Mouse (Mus musculus) forebrain, embryonic 15.5 days (tissue): ENCODE results near the gene Hoxb1. TPM values are rescaled to one million over a fixed set of nuclear protein-coding genes. Genes with fewer than 3 reads are reported as not detected.

ENCODE experiments used
- ATAC-seq: fragments of 200-750 bp; cut with Nextera tagmentation; replicated peaks from 2 replicates; pipeline ENCODE4 v1.8.0; 2017; ENCODE audit warnings: mild to moderate bottlenecking, moderate TSS enrichment, moderate library complexity
- H3K27ac ChIP-seq: fragments of 300-500 bp; sonication (generic); replicated peaks from 2 replicates; pipeline ENCODE4 v1.5.1; 2015; ENCODE audit warnings: mild to moderate bottlenecking, inconsistent platforms
- H3K27me3 ChIP-seq: fragments of 300-500 bp; sonication (generic); 2 replicates; pipeline ENCODE4 v1.6.1; 2015; ENCODE audit warnings: inconsistent platforms
- H3K36me3 ChIP-seq: fragments of 300-500 bp; sonication (generic); 2 replicates; pipeline ENCODE4 v1.6.1; 2015; ENCODE audit warnings: mild to moderate bottlenecking, inconsistent platforms
- H3K4me1 ChIP-seq: fragments of 300-500 bp; sonication (generic); 2 replicates; pipeline ENCODE4 v1.6.1; 2015; ENCODE audit warnings: inconsistent platforms
- H3K4me2 ChIP-seq: fragments of 300-500 bp; sonication (generic); replicated peaks from 2 replicates; pipeline ENCODE4 v1.6.1; 2015; ENCODE audit warnings: mild to moderate bottlenecking, inconsistent platforms
- H3K4me3 ChIP-seq: fragments of 300-500 bp; sonication (generic); 2 replicates; pipeline ENCODE4 v1.5.1; 2015; ENCODE audit warnings: mild to moderate bottlenecking, inconsistent platforms
- H3K9ac ChIP-seq: fragments of 300-500 bp; sonication (generic); replicated peaks from 2 replicates; pipeline ENCODE4 v1.6.1; 2015; ENCODE audit warnings: mild to moderate bottlenecking, inconsistent platforms
- H3K9me3 ChIP-seq: fragments of 300-500 bp; sonication (generic); 2 replicates; pipeline ENCODE4 v1.6.1; 2016; ENCODE audit warnings: inconsistent platforms
- WGBS: fragments of 180-500 bp; shearing (Covaris S2); methylation state at CpG from one replicate; pipeline ENCODE4 v1.1.7; 2015; ENCODE audit warnings: mixed read lengths; 5-methylcytosine and 5-hydroxymethylcytosine counted together
- polyA plus RNA-seq: library from polyadenylated mRNA; unstranded; fragments of >200 nt; fragmentation: Nextera tagmentation; extraction: Ambion mirVana; gene quantifications from 2 replicates; pipeline ENCODE4 v1.2.1, GENCODE M21; 2015

Gene Hoxb1
- polyA plus RNA-seq, 1 experiment from 2014 or later = not detected

GRCm38 (mm10) chr11:96353939-96354338 lies 11.6 kb upstream of the Hoxb1 start:
- H3K9me3 ChIP-seq = no peaks in the 10 kb centered on the region
- peaks cover 92% of the 10 kb centered on the region for H3K27me3 ChIP-seq
- no peak overlapping the region for H3K9ac ChIP-seq
- H3K36me3 ChIP-seq = no peaks in the 10 kb centered on the region
- no peak overlapping the region for H3K4me2 ChIP-seq
- H3K4me3 ChIP-seq = no peak overlapping the region
- peaks cover 9% of the 10 kb centered on the region; the same call in 1 of the 2 replicates for H3K4me1 ChIP-seq
- no peak overlapping the region for H3K27ac ChIP-seq
- no peak for ATAC-seq
- 4% methylated on average over 8 of the region's 8 CpGs for WGBS

- under 1% methylated on average over 25 of the region's 25 CpGs for whole genome bisulfite sequencing
- no peaks in the 10 kb centered on the region for H3K36me3 ChIP-seq
- peaks cover 92% of the 10 kb centered on the region for H3K27me3 ChIP-seq
- H3K4me2 ChIP-seq = no peak overlapping the region
- H3K9me3 ChIP-seq = no peaks in the 10 kb centered on the region
- H3K4me3 ChIP-seq = no peak overlapping the region
- H3K4me1 ChIP-seq = peaks cover 9% of the 10 kb centered on the region; the same call in 1 of the 2 replicates
- no peak overlapping the region for H3K9ac ChIP-seq
- ATAC-seq = no peak
- no peak overlapping the region for H3K27ac ChIP-seq
Measured at GRCm38 (mm10) chr11:96354376-96354775, 11.2 kb upstream of the Hoxb1 start.

- no peaks in the 10 kb centered on the region for H3K36me3 ChIP-seq
- H3K4me3 ChIP-seq = no peak overlapping the region
- ATAC-seq = no peak
- no peak overlapping the region for H3K27ac ChIP-seq
- H3K9me3 ChIP-seq = no peaks in the 10 kb centered on the region
- H3K4me2 ChIP-seq = no peak overlapping the region
- peaks cover 92% of the 10 kb centered on the region for H3K27me3 ChIP-seq
- 2% methylated on average over 9 of the region's 9 CpGs for WGBS
- peaks cover 9% of the 10 kb centered on the region; the same call in 1 of the 2 replicates for H3K4me1 ChIP-seq
- H3K9ac ChIP-seq = no peak overlapping the region
Measured at GRCm38 (mm10) chr11:96354801-96355311, 10.7 kb upstream of the Hoxb1 start.

GRCm38 (mm10) chr11:96363807-96364206 lies 1.7 kb upstream of the Hoxb1 start:
- 0% methylated on average over 5 of the region's 5 CpGs for WGBS

GRCm38 (mm10) chr11:96366092-96367041 lies 815 bp downstream of the Hoxb1 start:
- peaks cover 96% of the 10 kb centered on the region for H3K27me3 ChIP-seq
- 2% methylated on average over 47 of the region's 47 CpGs for WGBS
- ATAC-seq = no peak
- no peaks in the 10 kb centered on the region for H3K9me3 ChIP-seq
- no peaks in the 10 kb centered on the region for H3K36me3 ChIP-seq
- H3K9ac ChIP-seq = no peak overlapping the region
- H3K27ac ChIP-seq = no peak overlapping the region
- no peak overlapping the region for H3K4me3 ChIP-seq
- H3K4me1 ChIP-seq = no peaks in the 10 kb centered on the region
- no peak overlapping the region for H3K4me2 ChIP-seq

More at GRCm38 (mm10) chr11:96363807-96364206, 1.7 kb upstream of the Hoxb1 start:
- Histone ChIP-seq H3K9me3 (no peaks in the 10 kb centered on the region), H3K4me3 (no peak overlapping the region), H3K36me3 (no peaks in the 10 kb centered on the region), H3K27me3 (peaks cover 93% of the 10 kb centered on the region), H3K4me1 (no peaks in the 10 kb centered on the region), H3K9ac (no peak overlapping the region), H3K4me2 (no peak overlapping the region), H3K27ac (no peak overlapping the region)
- no peak for ATAC-seq

- WGBS = 13% methylated on average over 6 of the region's 6 CpGs
- H3K4me2 ChIP-seq = no peak overlapping the region
- no peaks in the 10 kb centered on the region for H3K36me3 ChIP-seq
Measured at GRCm38 (mm10) chr11:96367141-96367540, 1.6 kb downstream of the Hoxb1 start.

GRCm38 (mm10) chr11:96368686-96369085 lies 3.1 kb downstream of the Hoxb1 start:
- Histone ChIP-seq H3K4me3 (no peak overlapping the region), H3K9me3 (no peaks in the 10 kb centered on the region), H3K36me3 (no peaks in the 10 kb centered on the region), H3K4me1 (no peaks in the 10 kb centered on the region), H3K27ac (no peak overlapping the region), H3K9ac (no peak overlapping the region), H3K4me2 (no peak overlapping the region), H3K27me3 (peaks cover 97% of the 10 kb centered on the region)
- ATAC-seq = no peak
- WGBS = 3% methylated on average over 5 of the region's 5 CpGs

More at GRCm38 (mm10) chr11:96367141-96367540, 1.6 kb downstream of the Hoxb1 start:
- Histone ChIP-seq H3K27me3 (peaks cover 96% of the 10 kb centered on the region), H3K9ac (no peak overlapping the region), H3K4me1 (no peaks in the 10 kb centered on the region), H3K9me3 (no peaks in the 10 kb centered on the region), H3K4me3 (no peak overlapping the region), H3K27ac (no peak overlapping the region)
- ATAC-seq = no peak

- H3K9me3 ChIP-seq = no peaks in the 10 kb centered on the region
- no peak overlapping the region for H3K9ac ChIP-seq
- no peaks in the 10 kb centered on the region for H3K4me1 ChIP-seq
- 9% methylated on average over 7 of the region's 7 CpGs for WGBS
- no peak overlapping the region for H3K27ac ChIP-seq
- H3K27me3 ChIP-seq = peaks cover 97% of the 10 kb centered on the region
- no peak for ATAC-seq
- H3K36me3 ChIP-seq = no peaks in the 10 kb centered on the region
- no peak overlapping the region for H3K4me2 ChIP-seq
- H3K4me3 ChIP-seq = no peak overlapping the region
Measured at GRCm38 (mm10) chr11:96369140-96369539, 3.6 kb downstream of the Hoxb1 start.

GRCm38 (mm10) chr11:96371726-96372125 lies 6.2 kb downstream of the Hoxb1 start:
- Histone ChIP-seq H3K9me3 (no peaks in the 10 kb centered on the region), H3K4me2 (no peak overlapping the region), H3K27me3 (peaks cover 96% of the 10 kb centered on the region), H3K4me1 (no peaks in the 10 kb centered on the region), H3K4me3 (no peak overlapping the region), H3K36me3 (no peaks in the 10 kb centered on the region), H3K27ac (no peak overlapping the region), H3K9ac (no peak overlapping the region)
- 5% methylated on average over 3 of the region's 3 CpGs for WGBS
- no peak for ATAC-seq

GRCm38 (mm10) chr11:96372519-96372918 lies 7.0 kb downstream of the Hoxb1 start:
- H3K27me3 ChIP-seq = peaks cover 95% of the 10 kb centered on the region
- no peaks in the 10 kb centered on the region for H3K36me3 ChIP-seq
- no peak overlapping the region for H3K9ac ChIP-seq
- no peak for ATAC-seq
- no peaks in the 10 kb centered on the region for H3K9me3 ChIP-seq
- H3K4me2 ChIP-seq = no peak overlapping the region
- H3K4me1 ChIP-seq = no peaks in the 10 kb centered on the region
- 5% methylated on average over 3 of the region's 3 CpGs for WGBS
- no peak overlapping the region for H3K27ac ChIP-seq
- no peak overlapping the region for H3K4me3 ChIP-seq

- Histone ChIP-seq H3K9ac (no peak overlapping the region), H3K27ac (no peak overlapping the region), H3K4me2 (no peak overlapping the region), H3K4me3 (no peak overlapping the region), H3K36me3 (no peaks in the 10 kb centered on the region), H3K4me1 (no peaks in the 10 kb centered on the region), H3K9me3 (no peaks in the 10 kb centered on the region), H3K27me3 (peaks cover 86% of the 10 kb centered on the region)
- no peak for ATAC-seq
- 4% methylated on average over 7 of the region's 7 CpGs for WGBS
Measured at GRCm38 (mm10) chr11:96374810-96375209, 9.3 kb downstream of the Hoxb1 start.

GRCm38 (mm10) chr11:96383381-96383780 lies 17.8 kb downstream of the Hoxb1 start:
- peaks cover 11% of the 10 kb centered on the region for H3K27me3 ChIP-seq
- 78% methylated on average over 5 of the region's 5 CpGs for WGBS
- no peak overlapping the region for H3K4me3 ChIP-seq
- H3K9me3 ChIP-seq = no peaks in the 10 kb centered on the region
- no peak for ATAC-seq
- H3K4me1 ChIP-seq = no peaks in the 10 kb centered on the region
- no peak overlapping the region for H3K27ac ChIP-seq
- H3K9ac ChIP-seq = no peak overlapping the region
- H3K4me2 ChIP-seq = no peak overlapping the region
- H3K36me3 ChIP-seq = no peaks in the 10 kb centered on the region
